Comparison of ENCODE assay signal across 12 mouse cellular contexts in the genomic region with DNA sequence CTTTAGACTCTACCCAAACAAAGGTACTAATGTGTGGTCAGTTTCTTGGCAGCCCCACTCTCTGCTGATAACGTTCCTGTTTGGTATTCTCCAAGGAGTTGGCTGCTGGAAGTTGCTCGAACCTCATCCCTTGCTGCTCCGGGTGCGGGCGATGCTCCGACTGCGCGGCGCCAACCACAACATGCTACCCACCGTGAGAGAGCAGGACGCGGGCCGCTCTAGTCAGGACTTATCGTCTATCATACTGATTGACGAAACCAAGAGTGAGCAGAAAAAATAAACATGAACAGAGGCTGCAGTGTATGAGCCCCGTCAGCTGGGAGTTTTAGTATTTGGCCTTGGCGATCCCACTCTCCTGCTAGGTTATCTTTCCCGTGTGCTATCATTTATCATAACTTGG.
DNase-seq lines count a peak whose midpoint lies in the region; TF ChIP-seq lines count a peak whose summit lies in the region.
"Had no signal": no experiment of that assay in that cellular context is flagged by ENCODE, and none has a peak within 500 bp of the region (broad histone marks: within the 10 kb centered on the region; RNA-seq: fewer than 3 reads in every experiment).

No protein-coding gene starts in this region.

- peak overlapping the region; percentile 31; the same call in 1 of the 2 replicates for H3K4me3 ChIP-seq in heart, embryonic 10.5 days
- H3K4me3 ChIP-seq in liver, adult 2 months (ENCODE audit: insufficient read depth, low read depth, low read length) = no peak overlapping the region
- H3K4me3 ChIP-seq: forebrain, embryonic 15.5 days had no signal

- 27% methylated on average over 18 of the region's 18 CpGs for WGBS in heart, embryonic 10.5 days
- WGBS in liver, adult 2 months = 69% methylated on average over 18 of the region's 18 CpGs

- H3K9me3 ChIP-seq in heart, embryonic 10.5 days = no peaks in the 10 kb centered on the region
- H3K9me3 ChIP-seq: forebrain, embryonic 15.5 days had no signal

- TF ChIP-seq POLR2A in liver, adult 2 months (IDR thresholded peaks at IDR 0.05; ENCODE audit: extremely low read depth, insufficient read depth, low read length) = no peak

- peak; percentile 9 for DNase-seq in ovary, postnatal 36 days (ENCODE audit: low spot score)
- no peak for DNase-seq in ovary, adult 18-20 months (ENCODE audit: low spot score)
- DNase-seq in heart, embryonic 10.5 days (ENCODE audit: low spot score) = peak; percentile 89
- DNase-seq in liver, adult 2 months (ENCODE audit: extremely low read depth, low read depth, low spot score) = no peak
- DNase-seq in testis, postnatal 10 days (ENCODE audit: low spot score) = peak; percentile 49
- no peak for DNase-seq in gastrocnemius, adult 8-10 months (ENCODE audit: low spot score in 2 of 2)
- DNase-seq in MN1 (ENCODE audit: low spot score) = no peak
- DNase-seq in adrenal gland, postnatal 4 days (ENCODE audit: low spot score in 2 of 2) = no peak
- DNase-seq: kidney, adult 9 months; thymus, adult 2 months had no signal

- peak overlapping the region; percentile 34; the same call in 1 of the 2 replicates for H3K9ac ChIP-seq in liver, adult 2 months (ENCODE audit: low read depth, low read length)
- H3K9ac ChIP-seq: forebrain, embryonic 15.5 days; liver, embryonic 14.5 days had no signal

- peaks cover 12% of the 10 kb centered on the region for H3K4me1 ChIP-seq in heart, embryonic 10.5 days
- H3K4me1 ChIP-seq in liver, adult 2 months (ENCODE audit: control insufficient read depth, insufficient read depth, low read length) = no peaks in the 10 kb centered on the region
- H3K4me1 ChIP-seq: forebrain, embryonic 15.5 days had no signal

- no peak for TF ChIP-seq CTCF in liver, adult 2 months (IDR thresholded peaks at IDR 0.05; ENCODE audit: low read depth, low read length)

- no peaks in the 10 kb centered on the region for H3K79me2 ChIP-seq in liver, adult 2 months (ENCODE audit: control insufficient read depth, insufficient read depth, low read length)

- no peaks in the 10 kb centered on the region for H3K27me3 ChIP-seq in heart, embryonic 10.5 days (ENCODE audit: insufficient read depth, poor library complexity, severe bottlenecking)
- H3K27me3 ChIP-seq in liver, adult 2 months (ENCODE audit: control insufficient read depth, insufficient read depth, low read length) = no peaks in the 10 kb centered on the region
- H3K27me3 ChIP-seq: forebrain, embryonic 15.5 days had no signal

- H3K36me3 ChIP-seq in heart, embryonic 10.5 days = no peaks in the 10 kb centered on the region
- H3K36me3 ChIP-seq in liver, adult 2 months (ENCODE audit: control insufficient read depth, insufficient read depth, low read length) = no peaks in the 10 kb centered on the region
- H3K36me3 ChIP-seq: forebrain, embryonic 15.5 days had no signal

- peak overlapping the region; percentile 64 for H3K27ac ChIP-seq in heart, embryonic 10.5 days
- H3K27ac ChIP-seq in liver, adult 2 months (replicated peaks; ENCODE audit: insufficient read depth, low read depth, low read length) = peak overlapping the region; percentile 10; the same call in 1 of the 2 replicates
- H3K27ac ChIP-seq: forebrain, embryonic 15.5 days; liver, embryonic 14.5 days had no signal

Comparison
In these comparisons a context has a peak if more than half of its experiments do, and no peak if none do; other contexts are left out.
1. DNase-seq: peak in ovary, postnatal 36 days (single experiment), heart, embryonic 10.5 days (single experiment) and testis, postnatal 10 days (single experiment); none in ovary, adult 18-20 months (single experiment), liver, adult 2 months (single experiment), gastrocnemius, adult 8-10 months (0 of 2), MN1 (single experiment) and adrenal gland, postnatal 4 days (0 of 2).